Mouse (Mus musculus) megakaryocyte, embryonic 14.5 days (primary cell): Measurements from ENCODE around the gene Me3. TPM values are rescaled to one million over a fixed set of nuclear protein-coding genes. Genes with fewer than 3 reads are reported as not detected.

Experiments
- H3K27me3 ChIP-seq: replicated peaks from 2 replicates; pipeline ENCODE3; 2012; ENCODE audit warnings: inconsistent platforms
- H3K36me3 ChIP-seq: replicated peaks from 2 replicates; pipeline ENCODE3; 2012; ENCODE audit warnings: low read length, inconsistent platforms, mixed read lengths
- H3K4me1 ChIP-seq: 2 replicates; pipeline ENCODE4 v1.6.1; 2012; ENCODE audit warnings: inconsistent platforms
- H3K4me3 ChIP-seq: replicated peaks from 2 replicates; pipeline ENCODE3; 2012; ENCODE audit warnings: moderate library complexity, mild to moderate bottlenecking, inconsistent platforms
- H3K9me3 ChIP-seq: 2 replicates; pipeline ENCODE4 v1.6.1; 2012; ENCODE audit warnings: inconsistent platforms
- FLI1 ChIP-seq: IDR thresholded peaks from 2 replicates; pipeline ENCODE4 v1.6.1; 2012; ENCODE audit warnings: low read length, inconsistent platforms, mixed read lengths
- GATA1 ChIP-seq: IDR thresholded peaks from 3 replicates; pipeline ENCODE4 v1.6.1; 2012; ENCODE audit warnings: mixed read lengths, low read length, inconsistent platforms, borderline replicate concordance
- polyA plus RNA-seq: library from polyadenylated mRNA; stranded (reverse); fragments of >175 nt; gene quantifications from 2 replicates; pipeline ENCODE4 v1.2.3, GENCODE M21; 2012; ENCODE audit warnings: low replicate concordance; ENCODE audit not compliant: insufficient read depth

Me3 gene
- polyA plus RNA-seq, 1 experiment: not detected

DNA sequence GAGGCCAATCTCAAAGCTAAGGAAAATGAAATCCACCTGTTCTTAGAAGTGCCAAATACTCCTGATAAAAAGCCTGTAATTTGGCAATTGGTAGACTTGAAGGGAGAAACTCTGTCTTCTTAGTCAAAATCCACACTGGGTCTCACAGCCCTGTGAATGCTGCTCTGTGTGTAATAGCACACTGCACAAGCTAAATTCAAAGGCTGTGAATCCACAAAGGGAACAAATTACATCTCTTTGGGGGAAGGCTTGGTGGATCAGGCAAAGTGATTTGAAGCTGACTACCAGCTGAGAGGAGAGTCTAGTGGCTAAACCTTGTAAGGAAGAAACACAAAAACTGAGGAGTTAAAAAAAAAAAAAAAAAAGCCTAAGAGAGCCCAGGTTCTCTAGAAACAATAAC lies 4.8 kb upstream of the Me3 start:
- TF ChIP-seq FLI1 (no peak), GATA1 (no peak)
- no peaks in the 10 kb centered on the region for H3K36me3 ChIP-seq
- H3K27me3 ChIP-seq: peaks cover 18% of the 10 kb centered on the region
- no peak overlapping the region for H3K4me3 ChIP-seq
- peaks cover 3% of the 10 kb centered on the region; the same call in 1 of the 2 replicates for H3K4me1 ChIP-seq
- no peaks in the 10 kb centered on the region for H3K9me3 ChIP-seq

- H3K4me1 ChIP-seq: peaks cover 9% of the 10 kb centered on the region
- H3K27me3 ChIP-seq: peaks cover 24% of the 10 kb centered on the region
- no peaks in the 10 kb centered on the region for H3K36me3 ChIP-seq
- H3K4me3 ChIP-seq: no peak overlapping the region
- TF ChIP-seq GATA1: no peak
- no peak for TF ChIP-seq FLI1
- no peaks in the 10 kb centered on the region for H3K9me3 ChIP-seq
These were observed 4.2 kb upstream of the Me3 start for GRCm38 (mm10) chr7:89628006-89628405.

GRCm38 (mm10) chr7:89629006-89629405 lies 3.2 kb upstream of the Me3 start:
- H3K4me1 ChIP-seq: peaks cover 10% of the 10 kb centered on the region
- no peak for TF ChIP-seq GATA1
- TF ChIP-seq FLI1: no peak
- H3K27me3 ChIP-seq: peaks cover 32% of the 10 kb centered on the region
- no peaks in the 10 kb centered on the region for H3K36me3 ChIP-seq
- H3K9me3 ChIP-seq: no peaks in the 10 kb centered on the region
- H3K4me3 ChIP-seq: no peak overlapping the region

DNA sequence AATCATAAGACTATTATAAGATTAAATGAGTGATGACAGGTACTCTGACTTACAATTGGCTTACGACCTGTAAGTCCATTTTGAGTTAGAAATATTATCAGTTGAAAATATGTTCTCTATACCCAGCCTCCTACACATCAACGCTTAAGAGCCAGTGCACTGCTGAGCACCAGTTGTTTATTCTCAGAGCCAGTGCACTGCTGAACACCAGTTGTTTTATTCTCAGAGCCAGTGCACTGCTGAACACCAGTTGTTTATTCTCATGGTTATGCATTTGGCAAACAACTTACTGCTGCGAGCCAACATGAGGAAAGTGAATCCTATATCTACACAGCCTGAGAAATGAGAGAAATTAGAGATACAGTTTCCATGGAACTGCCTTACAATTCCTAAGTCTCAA lies 2.3 kb upstream of the Me3 start:
- Histone ChIP-seq H3K27me3 (peaks cover 37% of the 10 kb centered on the region), H3K4me3 (no peak overlapping the region)
- TF ChIP-seq GATA1: no peak
- no peak for TF ChIP-seq FLI1

GRCm38 (mm10) chr7:89630796-89631195 lies 1.4 kb upstream of the Me3 start:
- Histone ChIP-seq H3K4me1 (peaks cover 10% of the 10 kb centered on the region), H3K9me3 (no peaks in the 10 kb centered on the region), H3K4me3 (no peak overlapping the region), H3K36me3 (no peaks in the 10 kb centered on the region), H3K27me3 (peaks cover 41% of the 10 kb centered on the region)
- TF ChIP-seq GATA1 (no peak), FLI1 (no peak)

More for the DNA sequence above, 2.3 kb upstream of the Me3 start:
- Histone ChIP-seq H3K4me1 (peaks cover 10% of the 10 kb centered on the region), H3K9me3 (no peaks in the 10 kb centered on the region), H3K36me3 (no peaks in the 10 kb centered on the region)

- no peaks in the 10 kb centered on the region for H3K4me1 ChIP-seq
- H3K9me3 ChIP-seq: 0 out of 2 replicates have a peak, but pooled peaks cover 2% of the 10 kb centered on the region
- peaks cover 2% of the 10 kb centered on the region for H3K27me3 ChIP-seq
- no peak overlapping the region for H3K4me3 ChIP-seq
- H3K36me3 ChIP-seq: no peaks in the 10 kb centered on the region
- TF ChIP-seq GATA1 (no peak), FLI1 (no peak)
These were observed 8.3 kb downstream of the Me3 start for GRCm38 (mm10) chr7:89640533-89640932.

DNA sequence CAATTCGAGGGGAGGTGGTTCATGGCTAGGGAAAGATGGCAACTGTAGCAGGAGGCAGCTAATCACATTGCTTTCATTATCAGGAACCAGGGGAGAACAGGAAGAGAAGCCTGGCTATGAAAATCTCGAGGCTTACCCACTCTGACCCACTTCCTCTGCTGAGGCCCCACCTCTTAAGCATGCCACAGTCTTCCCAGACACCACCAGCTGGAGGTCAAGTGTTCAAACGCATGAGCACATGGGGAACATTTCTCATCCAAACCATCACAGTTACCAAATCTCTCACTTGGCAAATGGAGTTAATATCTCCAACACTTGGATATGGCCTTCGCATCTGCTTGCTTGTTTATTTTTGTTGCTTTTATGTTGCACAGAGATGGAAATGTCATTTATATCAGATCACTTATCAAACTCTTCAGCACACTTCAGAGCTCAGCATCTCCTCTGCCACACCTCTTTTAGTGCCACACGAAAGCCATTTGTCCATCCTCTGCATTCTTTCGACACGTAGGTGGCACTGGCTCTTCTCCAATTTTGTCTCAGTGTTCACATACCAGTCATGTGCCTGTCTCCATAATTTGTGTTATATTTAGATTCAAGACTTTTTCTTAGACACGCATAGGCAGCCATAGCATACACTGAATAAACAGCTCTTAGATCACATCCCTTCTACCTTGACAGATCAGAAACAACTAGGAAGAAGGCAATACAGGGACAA lies 8.9 kb downstream of the Me3 start:
- 0 out of 2 replicates have a peak, but pooled peaks cover 2% of the 10 kb centered on the region for H3K9me3 ChIP-seq

DNA sequence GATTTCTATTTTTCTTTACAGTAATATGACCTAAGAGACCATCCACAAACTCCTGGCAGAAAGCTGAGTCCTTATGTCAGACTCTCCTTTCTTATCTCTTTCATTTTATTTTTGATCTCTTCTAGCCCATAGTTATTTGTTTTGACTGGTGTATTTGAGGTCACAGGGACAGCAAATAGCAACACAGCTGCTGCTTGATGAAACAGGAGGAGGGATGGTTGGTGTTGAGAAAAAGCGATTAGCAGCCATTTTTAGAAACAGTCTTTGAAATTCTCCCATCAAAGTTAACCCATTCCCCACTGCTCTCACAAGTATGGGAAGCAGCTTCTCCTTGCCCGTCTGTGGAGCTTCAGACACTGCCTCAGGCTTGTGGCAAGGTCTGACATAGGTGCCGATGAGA lies 12.8 kb downstream of the Me3 start:
- Histone ChIP-seq H3K4me3 (no peak overlapping the region), H3K9me3 (0 out of 2 replicates have a peak, but pooled peaks cover 2% of the 10 kb centered on the region), H3K36me3 (no peaks in the 10 kb centered on the region), H3K27me3 (no peaks in the 10 kb centered on the region), H3K4me1 (no peaks in the 10 kb centered on the region)
- TF ChIP-seq GATA1 (no peak), FLI1 (no peak)

More for the DNA sequence above, 8.9 kb downstream of the Me3 start:
- TF ChIP-seq FLI1 (no peak), GATA1 (no peak)
- no peak overlapping the region for H3K4me3 ChIP-seq
- no peaks in the 10 kb centered on the region for H3K4me1 ChIP-seq
- peaks cover 2% of the 10 kb centered on the region for H3K27me3 ChIP-seq
- H3K36me3 ChIP-seq: no peaks in the 10 kb centered on the region

- H3K4me3 ChIP-seq: no peak overlapping the region
- TF ChIP-seq FLI1 (no peak), GATA1 (no peak)
- no peaks in the 10 kb centered on the region for H3K27me3 ChIP-seq
- no peaks in the 10 kb centered on the region for H3K9me3 ChIP-seq
- H3K36me3 ChIP-seq: no peaks in the 10 kb centered on the region
- no peaks in the 10 kb centered on the region for H3K4me1 ChIP-seq
These were observed 15.7 kb downstream of the Me3 start for GRCm38 (mm10) chr7:89647864-89648263.

- TF ChIP-seq GATA1 (no peak), FLI1 (no peak)
- Histone ChIP-seq H3K9me3 (no peaks in the 10 kb centered on the region), H3K27me3 (peaks cover 26% of the 10 kb centered on the region), H3K4me1 (no peaks in the 10 kb centered on the region), H3K36me3 (no peaks in the 10 kb centered on the region), H3K4me3 (no peak overlapping the region)
These were observed 25.0 kb downstream of the Me3 start for GRCm38 (mm10) chr7:89657183-89657582.
